Mouse (Mus musculus) brain, embryonic 14.5 days (tissue): ENCODE measurements around the gene Arl6ip1.

Experiments
- CTCF ChIP-seq: fragments of 200-500 bp; IDR thresholded peaks from 2 replicates; pipeline ENCODE4 v1.5.1; 2012; ENCODE audit warnings: inconsistent platforms, mild to moderate bottlenecking, moderate library complexity, borderline replicate concordance; ENCODE audit not compliant: insufficient read depth, insufficient read length; ENCODE audit errors: extremely low read depth
- POLR2A ChIP-seq: fragments of 200-500 bp; IDR thresholded peaks from 2 replicates; pipeline ENCODE4 v1.6.1; 2012; ENCODE audit warnings: mild to moderate bottlenecking, inconsistent platforms, borderline replicate concordance; ENCODE audit not compliant: poor library complexity, insufficient read depth, insufficient read length, severe bottlenecking; ENCODE audit errors: extremely low read depth

GRCm38 (mm10) chr7:118125736-118126135, 3.7 kb downstream of the Arl6ip1 start:
- TF ChIP-seq CTCF (no peak), POLR2A (no peak)
